Comparison of ENCODE assay signal across 26 mouse cellular contexts in the genomic region with DNA sequence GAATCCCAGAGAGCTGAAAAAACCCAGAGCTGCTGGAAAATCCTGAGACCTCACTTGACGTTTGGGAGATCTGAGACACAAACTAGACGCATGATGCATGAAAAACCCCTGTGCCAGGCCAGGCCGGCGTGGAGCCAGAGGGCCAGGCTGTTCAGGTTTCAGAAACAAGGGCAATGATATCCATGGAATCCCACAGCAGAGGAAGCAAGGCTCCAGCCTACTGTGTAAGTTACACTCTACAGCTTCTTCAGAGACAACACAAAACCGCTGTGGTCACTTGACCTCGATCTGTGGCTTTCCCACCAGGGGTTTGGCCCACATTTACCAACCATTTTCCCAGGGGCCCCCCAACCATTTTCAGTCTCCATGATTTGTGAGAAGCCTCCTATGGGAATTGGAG.
DNase-seq lines count a peak whose midpoint lies in the region; ATAC-seq and TF ChIP-seq lines count a peak whose summit lies in the region.
"Had no signal": no experiment of that assay in that cellular context is flagged by ENCODE, and none has a peak within 500 bp of the region (broad histone marks: within the 10 kb centered on the region; RNA-seq: fewer than 3 reads in every experiment).

No protein-coding gene starts in this region.

- peak; percentile 23 for DNase-seq in gastrocnemius, adult 2 months
- no peak for DNase-seq in gastrocnemius, postnatal 36 days
- DNase-seq in left cerebral cortex, postnatal 4 days: peak; percentile 42
- DNase-seq in left cerebral cortex, adult 18-20 months (ENCODE audit: low spot score in 2 of 2): no peak
- peak; percentile 53 for DNase-seq in midbrain, embryonic 11.5 days (ENCODE audit: low spot score, missing footprints)
- DNase-seq in midbrain, embryonic 10.5 days (ENCODE audit: low spot score): no peak
- DNase-seq: adrenal gland, postnatal 25 days; B cell, adult 2 months; cerebellum, adult 11-12 months; heart, adult 18-20 months; heart, postnatal 4 days; kidney, adult 8-10 months; kidney, postnatal 14 days; layer of hippocampus, adult 9-11 months; lung, postnatal 4 days; midbrain, embryonic 14.5 days; right cerebral cortex, postnatal 25 days; thymus, adult 18-20 months; thymus, postnatal 25 days had no signal

- no peaks in the 10 kb centered on the region for H3K36me3 ChIP-seq in midbrain, embryonic 11.5 days (ENCODE audit: control insufficient read depth, insufficient read depth, low read length)
- H3K36me3 ChIP-seq in midbrain, embryonic 10.5 days: no peaks in the 10 kb centered on the region
- H3K36me3 ChIP-seq: hindbrain, embryonic 13.5 days; limb, embryonic 12.5 days; liver, embryonic 15.5 days had no signal

- WGBS in midbrain, embryonic 11.5 days: 84% methylated on average over 6 of the region's 6 CpGs
- 80% methylated on average over 6 of the region's 6 CpGs for WGBS in midbrain, embryonic 10.5 days

- intact Hi-C loops in gastrocnemius, adult 2 months (cut with DNase I): no loop called here
- intact Hi-C loops in gastrocnemius, postnatal 36 days (cut with DNase I): no loop called here
- intact Hi-C loops in left cerebral cortex, postnatal 4 days (cut with DNase I): no loop called here

- TF ChIP-seq CTCF in gastrocnemius, adult 2 months (IDR thresholded peaks at IDR 0.05): no peak

- H3K4me2 ChIP-seq in midbrain, embryonic 11.5 days: no peak overlapping the region
- H3K4me2 ChIP-seq: forebrain, embryonic 13.5 days; heart, embryonic 11.5 days; hindbrain, embryonic 13.5 days; limb, embryonic 12.5 days; liver, embryonic 15.5 days had no signal

- no peaks in the 10 kb centered on the region for H3K27me3 ChIP-seq in midbrain, embryonic 11.5 days (ENCODE audit: control insufficient read depth, insufficient read depth, low read length)
- H3K27me3 ChIP-seq in midbrain, embryonic 10.5 days (ENCODE audit: low read depth, poor library complexity, severe bottlenecking): no peaks in the 10 kb centered on the region
- H3K27me3 ChIP-seq: forebrain, embryonic 13.5 days; hindbrain, embryonic 13.5 days; liver, embryonic 15.5 days; megakaryocyte, embryonic 14.5 days had no signal

- H3K9me3 ChIP-seq in midbrain, embryonic 11.5 days (ENCODE audit: control insufficient read depth, low read length): no peaks in the 10 kb centered on the region
- no peaks in the 10 kb centered on the region for H3K9me3 ChIP-seq in midbrain, embryonic 10.5 days (replicated peaks)
- H3K9me3 ChIP-seq: forebrain, embryonic 13.5 days; hindbrain, embryonic 13.5 days; limb, embryonic 12.5 days; liver, embryonic 15.5 days; megakaryocyte, embryonic 14.5 days had no signal

- H3K27ac ChIP-seq in gastrocnemius, adult 2 months: no peak overlapping the region
- no peak overlapping the region for H3K27ac ChIP-seq in midbrain, embryonic 11.5 days (ENCODE audit: low read depth, low read length)
- no peak overlapping the region for H3K27ac ChIP-seq in midbrain, embryonic 10.5 days (replicated peaks)
- H3K27ac ChIP-seq: forebrain, embryonic 13.5 days; hindbrain, embryonic 13.5 days; limb, embryonic 12.5 days; liver, embryonic 15.5 days had no signal

- no peaks in the 10 kb centered on the region for H3K4me1 ChIP-seq in midbrain, embryonic 11.5 days (ENCODE audit: control insufficient read depth, insufficient read depth, low read length)
- 0 out of 2 replicates have a peak, but pooled peaks cover 6% of the 10 kb centered on the region for H3K4me1 ChIP-seq in midbrain, embryonic 10.5 days
- H3K4me1 ChIP-seq: forebrain, embryonic 13.5 days; limb, embryonic 12.5 days; liver, embryonic 15.5 days; megakaryocyte, embryonic 14.5 days had no signal

- ATAC-seq in midbrain, embryonic 11.5 days (ENCODE audit: low FRiP score): no peak
- ATAC-seq: forebrain, embryonic 13.5 days; intestine, embryonic 16.5 days had no signal

- no peak overlapping the region for H3K9ac ChIP-seq in midbrain, embryonic 11.5 days (ENCODE audit: low read length)
- H3K9ac ChIP-seq: forebrain, embryonic 13.5 days; hindbrain, embryonic 13.5 days; limb, embryonic 12.5 days; liver, embryonic 15.5 days had no signal

- no peak overlapping the region for H3K4me3 ChIP-seq in gastrocnemius, adult 2 months
- no peak overlapping the region for H3K4me3 ChIP-seq in midbrain, embryonic 11.5 days (ENCODE audit: low read depth, low read length)
- no peak overlapping the region for H3K4me3 ChIP-seq in midbrain, embryonic 10.5 days
- H3K4me3 ChIP-seq: forebrain, embryonic 13.5 days; hindbrain, embryonic 13.5 days; limb, embryonic 12.5 days; liver, embryonic 15.5 days; megakaryocyte, embryonic 14.5 days had no signal

Comparison
In these comparisons a context has a peak if more than half of its experiments do, and no peak if none do; other contexts are left out.
1. DNase-seq: peak in gastrocnemius, adult 2 months (single experiment), left cerebral cortex, postnatal 4 days (single experiment) and midbrain, embryonic 11.5 days (single experiment); none in gastrocnemius, postnatal 36 days (0 of 2), left cerebral cortex, adult 18-20 months (0 of 2) and midbrain, embryonic 10.5 days (single experiment).